Mouse (Mus musculus) cortical plate, adult 2 months (tissue): Measurements from ENCODE around the gene Gucy1b2.

ENCODE experiments used
- CTCF ChIP-seq: fragments of 200-500 bp; IDR thresholded peaks from 2 replicates; pipeline ENCODE4 v1.5.1; 2011; ENCODE audit warnings: mild to moderate bottlenecking, control low read depth, low read length; ENCODE audit not compliant: insufficient read depth; ENCODE audit errors: extremely low read depth
- POLR2A ChIP-seq: fragments of 200-500 bp; IDR thresholded peaks from 2 replicates; pipeline ENCODE4 v1.6.1; 2011; ENCODE audit warnings: mild to moderate bottlenecking, low read length, control low read depth; ENCODE audit not compliant: insufficient read depth; ENCODE audit errors: extremely low read depth

DNA sequence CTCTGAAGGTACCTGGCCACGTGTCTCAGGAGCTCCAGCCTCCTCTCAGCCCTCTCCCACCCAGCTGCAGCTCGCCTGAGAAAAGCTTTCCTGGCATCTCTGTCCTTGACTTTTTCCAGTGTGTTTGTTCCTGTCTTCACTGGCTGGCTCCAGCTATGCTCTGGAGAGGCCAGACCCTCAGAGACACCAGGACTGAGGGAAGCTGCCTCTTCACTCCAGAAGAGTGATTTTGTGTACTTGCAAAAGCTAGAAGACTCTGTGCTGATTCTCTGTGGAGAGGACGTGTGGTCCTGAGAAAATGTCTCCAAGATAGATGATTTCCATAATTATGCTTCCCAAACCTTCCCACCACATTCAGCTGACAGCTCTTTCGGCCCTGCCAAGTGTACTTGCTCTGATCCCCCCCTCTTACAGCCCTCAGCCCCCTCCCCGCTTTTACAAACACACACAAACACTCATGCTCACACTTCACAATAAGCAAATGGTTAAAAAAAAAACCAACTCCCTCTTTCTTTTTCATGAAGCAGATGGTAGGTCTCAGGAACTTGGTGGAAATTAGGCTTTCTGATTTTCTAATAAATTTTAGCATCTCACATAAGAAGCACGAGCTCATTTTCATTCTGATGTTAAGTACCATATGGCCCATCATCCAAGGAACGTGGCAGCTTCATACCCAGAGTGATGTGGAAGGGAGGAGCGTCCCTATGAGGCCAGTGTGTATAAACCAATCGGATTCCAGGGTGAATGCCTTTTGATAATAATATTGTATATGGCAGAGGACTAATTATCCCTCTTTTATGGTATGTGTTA lies 1.1 kb downstream of the Gucy1b2 start:
- TF ChIP-seq CTCF = no peak
- no peak for TF ChIP-seq POLR2A
